Mouse (Mus musculus): ENCODE data around the gene Grik4.

Gene Grik4

DNA sequence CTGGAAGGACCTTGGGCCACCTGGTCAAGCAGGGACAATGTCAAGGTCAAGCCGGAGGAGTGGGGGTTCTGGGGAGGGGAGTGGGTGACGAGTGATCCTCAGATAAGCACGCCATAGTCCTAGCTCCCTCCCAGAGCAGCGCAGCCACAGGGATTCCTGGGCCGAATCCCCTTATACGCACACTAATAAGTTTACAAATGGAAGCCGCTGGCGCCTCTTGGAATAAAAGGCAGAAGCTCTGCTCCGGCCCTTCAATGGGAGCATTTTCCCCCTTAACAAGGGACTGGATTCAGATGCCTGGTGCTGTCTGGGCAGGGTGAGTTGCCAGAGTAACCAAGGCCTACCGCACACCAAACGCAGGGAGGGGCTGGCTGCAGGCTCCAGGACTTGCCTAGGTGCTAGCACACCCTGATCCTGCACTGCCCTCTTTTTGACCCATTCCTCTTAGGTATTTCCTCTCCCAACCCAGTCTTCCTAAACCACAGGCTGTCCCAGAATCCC, 46.2 kb downstream of the Grik4 start:
- DNase-seq (ENCODE audit: low spot score) = no peak

DNA sequence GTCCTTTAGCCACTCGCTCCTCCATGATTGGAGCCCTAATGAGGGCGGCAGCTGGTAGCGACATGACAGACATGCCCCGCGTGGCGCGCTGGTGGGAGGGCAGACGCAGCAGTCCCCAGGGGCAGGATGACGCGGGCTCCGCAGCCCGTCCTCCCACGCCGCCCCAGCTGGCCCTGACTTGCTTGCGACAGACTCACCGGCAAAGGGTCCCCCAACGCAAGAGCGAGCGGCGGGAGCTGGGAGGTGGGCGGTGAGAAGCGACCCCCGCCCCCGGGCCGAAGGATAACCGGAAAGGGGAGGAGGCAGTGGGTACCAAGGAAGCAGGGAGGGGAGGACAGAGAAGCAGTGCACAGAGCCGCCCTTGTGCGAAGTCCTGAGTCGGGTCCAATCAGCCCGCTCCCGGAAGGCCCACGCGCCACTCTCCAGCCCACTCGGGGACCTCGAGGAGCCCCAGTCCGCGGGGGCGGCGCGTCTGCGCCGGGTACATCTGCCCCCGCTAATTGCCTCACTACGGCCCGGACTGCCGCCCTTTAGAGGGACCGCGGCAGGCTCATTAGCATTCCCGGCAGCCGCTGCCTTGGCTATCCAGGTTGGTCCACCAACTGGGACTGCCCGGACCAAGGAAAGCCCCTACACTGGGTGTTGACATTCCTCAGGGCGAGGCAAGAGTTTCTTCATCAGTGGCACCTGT, 46.8 kb downstream of the Grik4 start:
- no peak for DNase-seq (ENCODE audit: low spot score)

DNA sequence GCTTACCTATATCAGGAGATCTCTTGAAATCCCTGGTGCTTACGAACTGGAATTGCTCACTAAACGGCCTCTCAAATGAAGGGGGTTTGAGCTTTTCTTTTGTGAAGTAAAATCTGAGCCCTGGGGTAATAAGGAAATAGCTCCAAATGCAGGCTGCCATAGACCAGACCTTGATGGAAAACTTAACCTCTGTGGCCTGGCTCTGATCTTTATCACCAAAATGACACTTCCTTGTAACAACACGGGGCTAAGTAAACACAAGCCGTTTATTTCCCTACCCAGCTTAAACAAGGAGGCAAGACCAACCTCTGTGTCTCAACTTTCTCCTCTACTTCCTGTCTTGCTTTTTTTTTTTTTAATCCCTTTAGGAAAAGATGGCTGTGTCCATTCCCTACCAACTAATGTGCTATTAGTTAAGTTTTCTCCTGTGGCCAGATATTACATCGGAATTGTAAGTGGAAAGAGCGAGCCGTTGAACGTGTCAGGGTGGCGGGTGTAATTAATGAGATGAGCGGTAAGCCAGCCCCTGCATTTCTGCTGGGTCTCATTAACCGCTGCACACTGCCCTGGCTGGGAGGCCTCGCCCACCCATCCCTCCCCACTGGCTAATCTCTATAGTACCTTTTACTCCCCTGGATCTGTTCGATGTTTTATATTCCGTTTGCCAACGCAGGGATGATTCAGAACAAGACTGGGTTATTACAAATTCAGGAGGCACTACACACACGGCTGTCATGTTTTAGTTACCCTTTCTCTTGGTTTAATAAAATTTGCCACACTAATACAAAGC, 47.7 kb downstream of the Grik4 start:
- no peak for DNase-seq (ENCODE audit: low spot score)

DNA sequence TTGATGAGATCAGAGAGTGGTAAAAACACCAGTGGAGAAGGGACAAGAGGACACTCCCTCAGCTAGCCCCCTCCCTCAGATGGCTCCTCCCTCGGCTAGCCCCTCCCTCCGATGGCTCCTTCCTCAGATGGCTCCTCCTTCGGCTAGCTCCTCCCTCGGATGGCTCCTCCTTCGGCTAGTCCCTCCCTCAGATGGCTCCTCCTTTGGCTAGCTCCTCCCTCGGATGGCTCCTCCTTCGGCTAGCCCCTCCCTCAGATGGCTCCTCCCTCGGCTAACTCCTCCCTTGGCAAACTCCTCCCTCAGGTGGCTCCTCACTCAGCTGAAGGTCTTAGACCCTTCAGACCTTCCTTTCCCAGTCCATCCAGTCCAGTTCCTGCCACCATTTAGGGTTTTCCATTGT, 51.5 kb downstream of the Grik4 start:
- DNase-seq (ENCODE audit: low spot score) = no peak

DNA sequence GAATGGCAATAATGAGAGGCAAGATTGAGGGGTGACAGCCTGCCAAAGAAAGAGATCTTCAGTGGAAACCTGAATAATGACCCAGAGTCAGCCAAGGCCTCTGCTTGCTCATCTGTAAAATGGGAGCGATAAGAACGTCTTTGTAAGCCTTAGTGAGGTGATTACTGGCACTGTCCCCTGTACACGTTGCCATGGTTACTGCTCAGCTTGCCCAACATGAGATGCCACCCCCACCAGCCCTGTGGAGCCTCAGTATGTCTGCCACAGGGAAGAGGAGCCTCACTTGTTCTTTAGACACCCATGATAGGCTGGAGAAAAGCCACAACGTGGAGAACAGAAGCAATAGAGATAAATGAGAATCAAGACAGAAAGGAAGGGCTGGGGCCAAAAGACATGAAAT, 56.4 kb downstream of the Grik4 start:
- DNase-seq (ENCODE audit: low spot score) = no peak

DNA sequence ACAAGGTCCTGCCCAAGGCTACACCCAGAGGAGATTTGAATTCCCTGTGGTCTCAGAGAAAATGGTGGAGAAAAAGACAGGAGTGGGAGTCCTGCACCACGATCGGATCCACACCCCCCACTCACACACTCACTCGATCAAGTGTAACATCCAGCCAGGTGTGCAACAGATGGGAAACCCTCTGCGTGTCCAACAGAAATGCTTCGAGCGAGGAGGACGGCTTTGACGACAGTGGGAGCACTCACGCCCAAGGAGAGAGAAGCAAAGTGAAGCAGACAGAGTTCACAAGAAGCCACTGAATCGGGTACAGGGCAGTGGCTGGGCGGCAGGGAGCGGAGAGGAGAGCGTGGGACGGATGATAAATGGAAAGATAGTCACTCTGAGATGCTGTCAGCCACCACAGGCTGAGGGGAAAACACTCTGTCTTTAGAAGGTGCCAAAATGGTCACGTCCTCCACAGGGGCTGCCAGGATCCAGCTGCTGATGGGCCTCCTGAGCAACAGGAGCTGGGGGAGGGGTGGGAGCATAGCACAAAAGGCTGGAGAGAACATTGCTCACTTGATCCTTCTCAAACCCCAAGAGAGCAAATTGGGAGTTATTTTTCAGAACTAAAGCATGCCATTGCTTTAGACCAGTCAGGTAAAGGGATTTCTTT, 58.1 kb downstream of the Grik4 start:
- DNase-seq (ENCODE audit: low spot score) = no peak

DNA sequence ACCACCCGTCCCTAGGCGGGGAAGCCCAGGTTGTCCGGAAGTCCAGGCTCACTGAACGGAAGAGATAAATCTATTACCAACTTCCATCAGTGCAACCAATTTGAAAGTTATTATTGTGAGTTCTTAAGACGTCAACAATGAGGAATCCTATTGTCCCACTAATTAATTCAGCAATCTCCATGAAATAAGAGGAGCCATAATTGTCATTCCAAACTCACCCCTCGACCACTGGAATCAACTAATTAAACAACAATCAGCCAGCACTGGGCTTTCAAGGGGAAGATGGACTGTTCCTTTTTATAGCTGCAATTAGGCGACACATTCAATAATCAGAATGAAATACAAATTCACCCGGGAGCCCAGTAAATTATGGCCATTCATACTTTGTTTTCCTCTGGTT, 58.7 kb downstream of the Grik4 start:
- DNase-seq (ENCODE audit: low spot score) = no peak

DNA sequence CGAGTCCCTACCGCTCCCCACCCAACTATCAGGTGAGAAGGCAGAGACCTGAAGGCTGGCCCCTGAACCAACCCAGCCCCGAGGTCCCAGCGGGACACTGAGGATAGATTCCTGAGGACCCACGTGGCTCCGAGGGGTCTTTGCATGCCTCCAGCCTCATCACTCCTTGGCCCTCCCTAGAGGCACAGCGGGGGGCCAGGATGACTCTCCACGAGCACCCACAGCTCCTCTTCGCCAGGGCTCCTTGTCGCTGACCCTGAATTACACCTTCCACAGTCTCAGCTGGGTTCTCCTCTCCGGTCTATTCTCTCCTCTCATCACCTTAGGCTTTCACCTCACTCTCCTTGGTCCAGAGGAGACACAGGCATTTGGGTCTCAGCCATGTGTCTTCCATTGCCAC, 59.2 kb downstream of the Grik4 start:
- no peak for DNase-seq (ENCODE audit: low spot score)

DNA sequence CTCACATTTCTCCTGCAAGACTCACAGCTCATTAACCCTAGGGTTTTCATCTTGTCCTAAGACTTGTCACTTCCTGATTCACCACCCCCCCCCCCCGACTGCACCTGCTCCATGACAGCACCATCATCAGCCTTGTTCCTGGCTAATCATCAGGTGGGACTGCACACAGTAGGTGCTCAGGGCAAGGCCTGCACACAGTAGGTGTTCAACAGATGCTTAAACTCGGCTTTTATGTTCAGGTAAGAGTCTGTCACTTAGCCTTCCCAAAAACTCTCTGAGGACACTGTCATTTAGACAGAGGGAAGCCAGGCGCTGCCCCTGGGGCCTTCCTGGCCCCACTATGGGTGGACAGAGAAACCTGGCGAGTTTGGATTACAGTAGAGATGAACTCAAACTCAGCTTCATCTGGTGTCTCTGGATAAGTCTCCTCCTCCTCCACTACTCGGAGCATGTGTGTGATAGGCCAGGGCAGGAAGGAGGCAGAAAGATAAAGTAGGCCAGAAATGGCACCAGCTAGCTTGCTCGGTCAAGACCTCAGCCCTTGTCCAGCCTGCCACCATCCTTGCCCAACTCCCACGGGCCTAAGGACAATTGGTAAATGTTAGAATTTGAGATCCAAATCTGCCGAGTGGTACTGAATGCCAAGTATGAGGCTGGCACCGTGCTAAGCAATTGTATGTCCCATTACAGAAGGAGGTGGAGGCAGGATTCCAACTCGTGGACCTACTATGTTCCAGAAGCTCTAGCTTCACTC, 61.1 kb downstream of the Grik4 start:
- DNase-seq (ENCODE audit: low spot score) = no peak

DNA sequence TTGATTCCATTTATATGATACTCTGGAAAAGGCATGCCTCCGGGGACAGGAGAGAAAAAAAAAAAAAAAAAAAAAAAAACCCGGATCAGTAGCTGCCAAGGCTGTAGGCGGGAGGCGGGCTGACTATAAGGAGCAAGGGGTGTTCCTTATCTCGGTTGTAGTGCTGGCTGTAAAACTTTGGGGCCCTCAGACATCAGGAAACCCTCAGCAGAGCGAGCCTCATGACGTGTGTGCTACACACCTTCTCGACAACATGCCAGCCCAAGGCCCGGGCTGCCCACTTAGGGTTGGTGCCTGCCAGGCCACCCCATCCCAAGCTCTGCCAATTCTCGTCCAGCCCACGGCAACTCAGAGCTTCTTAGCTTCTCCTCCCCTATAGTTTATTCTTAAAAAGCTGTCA, 62.0 kb downstream of the Grik4 start:
- no peak for DNase-seq (ENCODE audit: low spot score)

DNA sequence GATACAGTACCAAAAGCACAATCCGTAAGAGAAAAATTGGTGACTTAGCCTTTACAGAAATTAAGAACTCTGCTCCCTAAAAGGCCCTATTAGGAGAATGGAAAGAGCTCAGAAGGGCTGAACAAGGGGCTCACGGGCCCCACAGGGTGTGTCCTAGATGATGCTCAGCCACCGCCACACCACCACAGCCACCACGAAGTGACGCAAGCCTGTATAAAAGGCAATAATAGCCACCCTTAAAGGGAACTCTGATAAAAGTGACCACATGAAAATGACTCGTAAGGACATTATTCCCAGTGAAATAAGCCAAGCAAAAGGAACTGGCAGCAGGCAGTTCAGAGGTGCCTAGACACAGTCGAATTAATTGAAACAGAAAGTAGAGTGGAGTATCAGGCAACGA, 63.3 kb downstream of the Grik4 start:
- no peak for DNase-seq (ENCODE audit: low spot score)

DNA sequence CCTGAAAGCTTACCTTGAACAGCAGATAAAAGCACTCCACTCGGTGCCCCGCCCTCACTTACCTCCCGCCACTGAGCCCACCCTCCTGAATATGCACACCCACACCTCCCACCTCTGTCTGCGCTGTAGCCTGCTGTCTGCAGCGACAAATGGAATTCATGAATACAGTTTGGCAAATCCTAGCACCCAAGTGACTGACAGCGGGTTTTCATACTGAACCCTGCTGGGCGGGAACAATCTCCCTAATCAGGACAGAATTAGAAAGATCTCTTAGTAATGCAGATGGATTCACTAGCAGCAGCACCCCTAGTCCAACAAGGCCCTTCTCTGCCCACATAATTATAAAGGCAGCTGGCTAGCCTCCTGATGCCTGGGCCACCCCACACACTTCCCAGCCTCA, 65.9 kb downstream of the Grik4 start:
- no peak for DNase-seq (ENCODE audit: low spot score)

DNA sequence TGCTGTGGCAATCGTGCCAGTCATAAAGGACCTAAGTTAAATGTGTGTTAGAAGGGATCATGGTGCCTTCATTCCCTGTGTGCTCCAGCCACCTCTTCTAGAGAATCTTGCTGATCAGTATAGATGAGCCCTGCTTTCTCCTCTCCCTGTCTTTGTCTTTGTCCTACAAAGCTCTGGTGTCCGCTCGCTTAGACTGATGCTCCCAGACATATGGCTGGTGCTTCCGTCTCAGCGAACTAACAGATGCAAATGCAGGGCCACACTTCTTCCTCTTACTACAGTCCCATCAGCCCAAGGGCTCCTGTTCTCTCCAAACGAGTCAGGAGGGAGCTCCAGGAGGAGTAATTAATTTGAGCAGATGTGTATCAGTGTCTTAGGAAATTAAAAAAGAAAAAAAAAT, 71.4 kb downstream of the Grik4 start:
- no peak for DNase-seq (ENCODE audit: low spot score)

DNA sequence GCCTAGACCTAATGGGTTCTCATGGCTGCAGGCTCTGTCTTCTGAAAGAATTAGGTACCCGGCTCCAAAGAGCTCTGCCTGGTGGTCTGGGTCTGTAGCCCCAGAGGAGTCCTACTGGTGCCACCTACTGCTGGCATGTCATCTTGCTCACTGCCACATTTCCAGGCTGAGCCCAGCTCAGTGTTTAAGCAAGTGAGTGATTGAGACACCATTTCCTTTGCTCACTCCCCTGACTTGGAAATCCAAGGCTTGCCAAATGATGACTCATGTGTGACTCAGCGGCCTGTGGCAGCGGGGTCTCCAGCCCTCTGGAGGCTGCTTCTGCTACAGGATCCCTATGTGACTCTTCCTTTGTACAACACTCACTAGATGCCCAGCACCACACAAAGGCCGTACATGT, 72.6 kb downstream of the Grik4 start:
- DNase-seq (ENCODE audit: low spot score) = no peak

DNA sequence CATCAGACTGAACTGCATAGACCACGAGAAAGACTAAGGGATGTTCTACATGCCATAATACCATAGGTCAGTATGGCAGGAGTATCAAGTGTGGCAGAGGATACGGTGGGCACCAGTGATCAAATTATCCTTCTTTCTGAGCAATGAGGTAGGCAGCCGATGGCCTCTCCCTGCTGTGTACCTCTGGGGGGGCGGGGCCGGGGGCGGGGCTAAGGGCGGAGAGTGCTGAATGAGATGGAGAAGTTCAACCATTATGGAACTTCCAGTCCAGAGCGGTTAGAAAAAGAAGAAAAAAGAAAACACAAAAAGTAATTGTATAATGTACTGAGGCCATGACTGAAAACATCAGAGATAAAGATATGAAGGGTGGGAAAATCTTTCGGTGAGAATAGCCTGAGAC, 74.0 kb downstream of the Grik4 start:
- no peak for DNase-seq (ENCODE audit: low spot score)

DNA sequence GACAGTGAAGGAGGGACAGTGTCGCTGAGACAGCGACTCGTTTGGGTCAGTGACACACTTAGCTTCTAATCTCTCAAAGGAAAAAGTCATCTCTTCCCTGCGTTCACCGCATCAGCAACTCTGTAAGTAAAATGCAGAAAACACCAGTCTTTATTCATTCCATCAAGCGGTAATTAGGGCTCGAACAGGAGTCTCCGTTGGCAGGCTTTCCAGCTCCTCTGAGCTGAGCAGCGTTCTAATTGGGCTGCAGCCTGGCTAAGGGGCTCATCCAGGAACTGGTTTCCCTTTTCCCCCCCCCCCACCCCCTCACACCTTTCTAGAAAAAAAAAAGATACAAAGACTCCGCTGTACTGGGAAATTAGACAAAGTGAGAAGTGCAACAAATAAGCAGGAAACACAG, 75.8 kb downstream of the Grik4 start:
- no peak for DNase-seq (ENCODE audit: low spot score)

DNA sequence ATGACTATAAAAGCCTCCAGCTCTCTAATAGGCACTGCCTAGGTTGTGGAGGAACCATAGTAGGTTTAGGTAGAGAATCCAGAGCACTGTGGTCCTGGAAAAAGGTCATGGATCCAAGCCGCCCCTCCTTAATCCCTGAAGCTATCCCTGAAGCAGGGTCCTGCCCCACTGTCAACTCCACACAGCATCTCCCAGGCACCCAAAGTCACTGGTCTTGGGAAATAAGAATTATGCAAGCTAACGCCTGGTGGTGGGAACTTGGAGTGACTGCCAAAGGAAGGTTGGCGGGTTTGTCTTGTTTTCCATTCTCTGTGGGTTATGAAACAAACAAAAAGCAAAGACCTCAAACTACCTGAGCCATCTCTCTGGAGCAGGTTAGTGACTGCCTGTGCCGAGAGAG, 77.6 kb downstream of the Grik4 start:
- no peak for DNase-seq (ENCODE audit: low spot score)

DNA sequence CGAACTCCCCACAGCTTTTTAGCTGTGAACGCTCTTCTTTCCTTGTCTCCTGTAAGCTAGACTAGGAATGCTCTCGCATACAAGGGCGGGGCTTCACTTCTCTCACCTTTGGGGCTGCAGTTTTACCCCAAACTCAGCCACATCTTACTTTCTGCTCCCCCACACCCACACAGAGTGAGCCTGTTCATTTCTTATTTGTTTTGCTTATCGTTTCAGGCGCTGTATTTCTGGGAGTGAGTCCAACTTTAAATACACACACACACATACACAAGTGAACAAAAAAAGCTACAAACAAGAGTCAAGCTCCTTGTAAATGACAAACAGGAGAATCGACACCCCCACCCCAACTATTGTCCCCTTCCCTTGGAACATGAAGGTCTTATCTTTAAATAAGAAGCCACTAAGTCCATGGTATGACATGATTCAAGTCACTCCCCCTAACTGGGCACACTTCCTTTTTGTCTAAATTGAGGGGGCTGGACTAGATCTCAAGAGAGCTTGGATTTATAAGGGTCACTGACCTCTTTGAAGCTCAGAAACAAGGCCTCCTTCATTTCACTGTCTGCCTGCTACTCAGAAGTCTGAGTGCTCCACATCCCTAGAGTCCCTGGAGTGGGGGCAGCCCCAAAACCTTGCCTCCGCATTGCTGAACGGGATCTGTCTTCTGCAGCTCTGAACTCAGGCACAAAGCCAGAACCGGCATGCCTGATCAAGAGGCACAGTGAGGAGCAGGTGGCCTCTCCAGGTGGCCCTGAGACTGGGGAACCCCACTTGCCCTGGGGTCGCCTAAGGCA, 79.1 kb downstream of the Grik4 start:
- DNase-seq (ENCODE audit: low spot score) = no peak

DNA sequence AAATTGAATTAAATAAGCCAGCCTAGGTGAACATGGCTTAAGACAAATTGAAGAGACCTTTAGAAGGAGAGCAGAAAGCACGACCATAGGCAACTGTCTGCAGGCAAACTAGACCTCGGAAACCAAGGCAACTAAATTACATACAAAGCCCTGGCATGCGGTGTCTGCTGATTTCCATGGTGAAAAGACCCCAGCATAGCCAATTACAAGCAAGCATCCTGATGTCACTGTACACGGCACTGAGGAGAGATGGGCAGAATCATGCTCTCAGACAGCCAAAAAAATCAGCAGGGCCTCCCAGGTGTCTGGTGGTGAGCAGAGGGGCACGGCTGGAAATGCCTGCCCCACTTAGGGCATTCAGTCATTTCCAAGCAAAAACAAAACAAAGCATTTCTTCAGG, 80.9 kb downstream of the Grik4 start:
- DNase-seq (ENCODE audit: low spot score) = no peak

DNA sequence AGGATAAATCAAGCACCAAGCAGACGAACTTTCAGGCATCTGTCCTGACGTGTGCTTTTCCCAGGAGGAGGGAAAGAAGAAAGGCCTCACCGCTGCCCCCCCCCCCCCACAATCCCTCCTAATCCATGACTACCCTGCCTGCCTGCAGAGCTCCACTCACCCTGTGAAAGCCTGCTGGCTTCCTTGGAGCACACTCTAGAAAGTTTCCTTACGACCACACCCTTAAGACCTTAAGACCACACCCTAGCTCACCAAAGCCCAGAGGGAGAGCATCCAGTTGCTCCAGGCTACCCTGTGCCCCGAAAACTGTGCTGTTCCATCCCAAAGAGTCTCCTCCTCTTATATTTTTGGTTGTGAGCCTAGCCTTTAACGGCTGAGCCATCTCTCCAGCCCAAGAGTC, 82.6 kb downstream of the Grik4 start:
- no peak for DNase-seq (ENCODE audit: low spot score)

DNA sequence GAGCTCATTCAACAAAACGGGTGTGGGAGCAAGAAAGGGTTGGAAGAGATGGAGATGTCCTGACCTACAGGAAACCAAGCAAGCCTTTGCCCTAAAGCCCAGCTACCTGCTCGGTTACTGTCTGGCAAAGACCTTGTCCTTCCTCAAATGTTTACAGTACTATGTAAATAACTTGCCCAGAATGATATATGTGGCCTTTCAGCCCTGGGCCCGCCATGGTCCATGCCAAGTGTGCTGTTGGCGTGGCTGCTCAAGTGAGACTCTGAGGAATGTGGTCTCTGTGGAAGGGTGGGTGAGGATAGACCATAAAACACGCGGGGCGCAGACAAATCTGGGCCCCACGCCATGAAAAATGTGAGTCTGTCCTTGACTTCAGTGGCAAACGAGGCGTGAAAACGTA, 83.1 kb downstream of the Grik4 start:
- no peak for DNase-seq (ENCODE audit: low spot score)

Data from spleen, adult 12 weeks (tissue).